Mouse (Mus musculus) testis, adult 2 months (tissue): Measurements from ENCODE around the gene Mmp15.

ENCODE experiments used
- CTCF ChIP-seq: fragments of 200-500 bp; IDR thresholded peaks from 2 replicates; pipeline ENCODE4 v1.5.1; 2012; ENCODE audit warnings: low read depth, mild to moderate bottlenecking, inconsistent platforms, low read length, moderate library complexity; ENCODE audit not compliant: control insufficient read depth, insufficient read depth, insufficient replicate concordance
- POLR2A ChIP-seq: fragments of 200-500 bp; IDR thresholded peaks from 2 replicates; pipeline ENCODE4 v1.6.1; 2012; ENCODE audit warnings: low read depth, mild to moderate bottlenecking, inconsistent platforms, low read length, moderate library complexity; ENCODE audit not compliant: control insufficient read depth

- TF ChIP-seq POLR2A (no peak), CTCF (no peak)
Observed at GRCm38 (mm10) chr8:95392604-95393003, 40.5 kb downstream of the Mmp15 start.
